Mouse (Mus musculus): ENCODE results near the gene Ndufb3.
"Not testable (repeated sequence)": the region's sequence is repeated elsewhere in the genome, so short reads cannot be mapped to it uniquely, and the experiment has no call there.

The Ndufb3 gene

GRCm38 (mm10) chr1:58617076-58617475, 30.9 kb downstream of the Ndufb3 start:
- DNase-seq (ENCODE audit: low spot score) = no peak

GRCm38 (mm10) chr1:58617978-58618668, 31.9 kb downstream of the Ndufb3 start:
- no peak for DNase-seq (ENCODE audit: low spot score)

- DNase-seq (ENCODE audit: low spot score) = no peak
These were observed 32.6 kb downstream of the Ndufb3 start for GRCm38 (mm10) chr1:58618766-58619165.

- no peak for DNase-seq (ENCODE audit: low spot score)
These were observed 35.1 kb downstream of the Ndufb3 start for GRCm38 (mm10) chr1:58621251-58621650.

- DNase-seq (ENCODE audit: low spot score) = no peak
These were observed 36.0 kb downstream of the Ndufb3 start for GRCm38 (mm10) chr1:58621996-58622748.

- not testable (repeated sequence) for DNase-seq (ENCODE audit: low spot score)
These were observed 42.7 kb downstream of the Ndufb3 start for GRCm38 (mm10) chr1:58628847-58629246.

Measured in yolk sac, embryonic 10.5 days (tissue).